Mouse (Mus musculus) limb, embryonic 15.5 days (tissue): ENCODE measurements around the gene Hmgb3. TPM values are rescaled to one million over a fixed set of nuclear protein-coding genes. Genes with fewer than 3 reads are reported as not detected.
A peak's percentile ranks its signal among the peaks of the same experiment; 100 is the strongest.

Experiments used
- ATAC-seq: fragments of 200-750 bp; cut with Nextera tagmentation; 2 replicates; pipeline ENCODE4 v1.8.0; 2017; ENCODE audit warnings: low read depth, moderate TSS enrichment; ENCODE audit not compliant: insufficient number of reproducible peaks, low FRiP score, low TSS enrichment
- H3K27ac ChIP-seq: fragments of 300-500 bp; sonication (generic); 2 replicates; pipeline ENCODE4 v1.5.1; 2015; ENCODE audit warnings: moderate library complexity, mild to moderate bottlenecking, inconsistent platforms
- H3K27me3 ChIP-seq: fragments of 300-500 bp; sonication (generic); 2 replicates; pipeline ENCODE4 v1.6.1; 2015; ENCODE audit warnings: inconsistent platforms
- H3K36me3 ChIP-seq: fragments of 300-500 bp; sonication (generic); 2 replicates; pipeline ENCODE4 v1.6.1; 2015; ENCODE audit warnings: inconsistent platforms
- H3K4me1 ChIP-seq: fragments of 300-500 bp; sonication (generic); 2 replicates; pipeline ENCODE4 v1.6.1; 2015; ENCODE audit warnings: inconsistent platforms
- H3K4me2 ChIP-seq: fragments of 300-500 bp; sonication (generic); 2 replicates; pipeline ENCODE4 v1.6.1; 2015; ENCODE audit warnings: mild to moderate bottlenecking, inconsistent platforms
- H3K4me3 ChIP-seq: fragments of 300-500 bp; sonication (generic); 2 replicates; pipeline ENCODE4 v1.5.1; 2015; ENCODE audit warnings: mild to moderate bottlenecking, inconsistent platforms
- H3K9ac ChIP-seq: fragments of 300-500 bp; sonication (generic); 2 replicates; pipeline ENCODE4 v1.6.1; 2015; ENCODE audit warnings: inconsistent platforms
- H3K9me3 ChIP-seq: fragments of 300-500 bp; sonication (generic); 2 replicates; pipeline ENCODE4 v1.6.1; 2016; ENCODE audit warnings: inconsistent platforms
- WGBS: fragments of 180-500 bp; shearing (Covaris S2); methylation state at CpG from one replicate; pipeline ENCODE4 v1.1.7; 2015; 5-methylcytosine and 5-hydroxymethylcytosine counted together
- polyA plus RNA-seq: library from polyadenylated mRNA; unstranded; fragments of >200 nt; fragmentation: Nextera tagmentation; extraction: Ambion mirVana; gene quantifications from 2 replicates; pipeline ENCODE4 v1.2.1, GENCODE M21; 2015

Gene Hmgb3
- polyA plus RNA-seq, 1 experiment from 2014 or later, result 192 TPM

DNA sequence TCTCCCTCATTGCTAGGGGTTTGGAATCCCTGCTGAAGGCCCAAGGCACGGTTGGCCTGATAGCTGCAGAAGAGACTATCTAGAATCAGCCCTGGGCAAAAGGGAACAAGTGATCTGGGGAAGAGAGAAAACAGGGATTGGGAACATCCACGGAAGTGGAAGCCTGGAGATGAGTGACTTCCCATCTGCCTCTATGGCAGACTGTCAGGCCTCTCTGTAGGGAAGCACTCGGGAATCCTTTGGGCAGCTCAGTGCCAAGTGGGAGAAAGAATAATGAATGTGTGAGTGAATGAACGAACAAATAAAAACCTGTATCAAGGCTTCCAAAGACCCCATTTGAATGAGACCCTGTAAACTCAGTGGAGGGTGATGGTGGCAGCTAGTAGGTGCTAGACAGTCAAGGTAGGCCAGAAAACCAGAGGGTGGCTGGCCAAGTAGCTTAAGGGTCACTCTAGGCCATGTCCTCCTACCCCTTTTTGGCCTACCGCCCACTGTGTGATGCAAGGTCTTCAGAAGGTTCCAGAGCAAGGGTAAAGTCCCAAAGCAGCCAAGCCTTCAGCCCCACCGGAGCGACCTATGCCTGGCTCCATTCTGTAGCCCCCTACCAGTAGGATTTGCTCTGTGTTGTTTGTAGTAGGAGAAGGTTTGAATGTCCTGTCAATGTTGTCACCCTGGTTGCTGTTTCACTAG lies 14.8 kb upstream of the Hmgb3 start:
- H3K4me2 ChIP-seq, result no peak overlapping the region
- 77% methylated on average over 7 of the region's 7 CpGs for WGBS
- no peak overlapping the region for H3K4me3 ChIP-seq
- no peaks in the 10 kb centered on the region for H3K36me3 ChIP-seq
- ATAC-seq, result no peak
- H3K4me1 ChIP-seq, result no peaks in the 10 kb centered on the region
- no peaks in the 10 kb centered on the region for H3K9me3 ChIP-seq
- no peak overlapping the region for H3K9ac ChIP-seq
- no peak overlapping the region for H3K27ac ChIP-seq
- H3K27me3 ChIP-seq, result no peaks in the 10 kb centered on the region

DNA sequence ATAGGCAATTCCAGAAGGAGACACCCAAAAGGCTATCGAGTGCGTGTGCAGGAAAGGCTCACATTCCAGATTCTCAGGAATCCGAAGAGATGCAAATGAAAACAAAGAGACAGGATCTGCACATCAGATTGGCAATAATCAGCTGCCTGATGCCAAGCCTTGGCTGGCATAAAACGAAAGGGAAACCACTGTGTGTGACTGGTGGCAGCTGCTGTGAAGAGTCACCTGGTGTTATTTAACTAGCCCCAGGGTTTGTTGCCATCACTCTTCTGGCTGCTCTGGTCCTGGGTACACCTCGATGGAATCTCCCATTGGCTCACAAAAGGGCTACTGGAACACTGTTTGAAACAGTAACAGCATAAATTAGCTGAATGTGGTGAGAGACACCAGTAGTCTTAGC lies 11.0 kb upstream of the Hmgb3 start:
- no peak overlapping the region for H3K4me2 ChIP-seq
- H3K27me3 ChIP-seq, result no peaks in the 10 kb centered on the region
- no peaks in the 10 kb centered on the region for H3K4me1 ChIP-seq
- no peaks in the 10 kb centered on the region for H3K9me3 ChIP-seq
- no peak for ATAC-seq
- H3K27ac ChIP-seq, result no peak overlapping the region
- H3K9ac ChIP-seq, result no peak overlapping the region
- no peak overlapping the region for H3K4me3 ChIP-seq
- H3K36me3 ChIP-seq, result no peaks in the 10 kb centered on the region
- 54% methylated on average over 5 of the region's 5 CpGs for WGBS

DNA sequence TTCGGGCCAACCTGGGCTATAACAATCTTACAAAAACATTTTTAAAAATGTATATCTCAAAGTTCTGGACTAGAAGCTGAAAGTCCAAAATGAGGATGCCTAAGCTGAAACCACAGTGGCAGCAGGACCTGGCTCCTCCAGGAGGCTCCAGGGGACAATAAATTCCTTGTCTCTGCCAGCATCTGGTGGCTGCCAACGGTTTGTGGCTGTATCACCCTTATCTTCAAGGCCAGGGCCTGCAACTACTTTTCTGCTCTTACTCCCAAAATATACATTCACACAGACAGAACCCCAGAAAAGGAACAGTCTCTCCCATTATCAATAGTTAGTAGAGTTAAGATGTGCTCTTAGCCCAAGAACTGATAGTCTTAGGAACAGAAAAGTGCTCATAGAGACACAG lies 10.6 kb upstream of the Hmgb3 start:
- WGBS, result 46% methylated on average over 2 of the region's 2 CpGs

DNA sequence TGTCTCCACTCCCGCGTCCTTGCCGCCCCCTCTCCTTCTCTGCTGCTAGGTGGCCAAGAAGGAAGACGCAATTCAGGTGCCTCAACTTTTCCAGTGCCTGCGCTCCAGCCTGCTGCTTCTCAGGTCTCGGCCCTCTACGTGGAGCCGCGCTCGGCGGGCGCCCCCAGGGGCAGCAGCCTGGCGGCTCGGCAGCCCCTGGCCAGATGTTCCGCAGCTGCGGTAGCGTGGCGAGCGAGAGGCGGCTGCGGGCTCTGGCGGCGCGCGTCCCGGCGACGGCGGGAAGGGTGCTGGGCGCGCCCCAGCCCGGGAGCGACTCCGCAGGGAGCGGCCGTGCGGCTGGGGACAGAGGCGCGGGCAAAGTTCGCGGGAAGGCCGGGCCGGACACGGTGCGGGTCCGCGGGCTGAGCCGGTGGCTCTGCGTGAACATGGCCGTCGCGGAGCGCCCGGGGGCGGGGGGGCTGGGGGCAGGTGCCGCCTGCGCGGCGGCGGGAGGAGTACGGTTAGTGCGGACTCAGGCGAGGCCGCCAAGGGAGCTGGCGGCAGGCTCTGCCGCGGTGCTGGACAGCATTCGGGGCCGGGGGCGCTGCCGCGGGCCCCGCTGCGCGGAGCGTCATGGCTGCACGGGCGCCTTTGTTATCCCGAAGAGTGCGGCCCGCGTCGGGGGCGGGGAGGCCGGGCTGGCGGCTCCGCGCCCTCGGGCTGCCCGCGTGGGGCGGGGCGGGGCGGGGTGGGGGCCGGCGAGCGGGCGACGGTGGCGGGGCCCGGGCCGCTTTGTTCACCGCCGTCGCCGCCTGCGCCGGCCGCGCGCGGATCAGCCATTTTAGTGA lies 610 bp downstream of the Hmgb3 start:
- Histone ChIP-seq H3K4me3 (peak overlapping the region; percentile 63), H3K36me3 (peaks cover 7% of the 10 kb centered on the region; the same call in 1 of the 2 replicates), H3K9ac (peak overlapping the region; percentile 57), H3K27me3 (no peaks in the 10 kb centered on the region), H3K4me1 (0 out of 2 replicates have a peak, but pooled peaks cover 2% of the 10 kb centered on the region), H3K4me2 (peak overlapping the region; percentile 69), H3K9me3 (no peaks in the 10 kb centered on the region), H3K27ac (peak overlapping the region; percentile 92)
- WGBS, result 17% methylated on average over 62 of the region's 112 CpGs
- no peak; the same call in 1 of the 2 replicates for ATAC-seq

More for the DNA sequence above, 10.6 kb upstream of the Hmgb3 start:
- no peak overlapping the region for H3K4me3 ChIP-seq
- H3K4me1 ChIP-seq, result no peaks in the 10 kb centered on the region
- H3K36me3 ChIP-seq, result no peaks in the 10 kb centered on the region
- H3K9ac ChIP-seq, result no peak overlapping the region
- H3K27me3 ChIP-seq, result no peaks in the 10 kb centered on the region
- H3K9me3 ChIP-seq, result no peaks in the 10 kb centered on the region
- H3K27ac ChIP-seq, result no peak overlapping the region
- no peak for ATAC-seq
- H3K4me2 ChIP-seq, result no peak overlapping the region

DNA sequence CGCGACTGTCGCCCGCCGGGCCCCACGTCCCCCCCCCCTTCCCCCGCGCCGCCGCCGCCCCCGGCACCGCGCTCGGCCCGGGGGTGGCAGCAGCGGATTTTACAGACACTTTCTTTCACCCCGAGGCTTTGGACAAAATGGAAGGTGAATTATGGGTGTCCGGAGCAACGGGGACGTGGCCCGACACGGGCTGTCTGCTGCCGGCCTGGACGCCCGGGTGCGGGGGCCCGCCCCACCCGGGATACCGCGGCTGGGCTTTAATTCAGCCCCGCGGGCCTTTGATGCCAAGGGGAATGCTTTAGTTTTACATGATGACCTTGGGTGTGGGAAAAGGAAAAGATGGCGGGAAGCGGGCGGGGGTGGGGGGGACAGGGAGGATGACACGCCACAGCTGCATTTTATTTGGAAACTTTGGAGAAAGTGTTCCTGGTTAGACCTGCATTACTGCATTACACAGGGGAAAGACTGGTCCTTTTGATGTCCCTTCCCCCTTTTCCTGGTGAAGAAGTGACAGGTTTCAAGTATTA lies 1.3 kb downstream of the Hmgb3 start:
- no peaks in the 10 kb centered on the region for H3K9me3 ChIP-seq
- H3K27me3 ChIP-seq, result no peaks in the 10 kb centered on the region
- 32% methylated on average over 26 of the region's 37 CpGs for WGBS
- no peak for ATAC-seq
- peaks cover 7% of the 10 kb centered on the region; the same call in 1 of the 2 replicates for H3K36me3 ChIP-seq
- H3K4me2 ChIP-seq, result peak overlapping the region; percentile 45
- H3K9ac ChIP-seq, result peak overlapping the region; percentile 57
- H3K4me1 ChIP-seq, result 0 out of 2 replicates have a peak, but pooled peaks cover 2% of the 10 kb centered on the region
- H3K27ac ChIP-seq, result peak overlapping the region; percentile 92
- H3K4me3 ChIP-seq, result peak overlapping the region; percentile 63

DNA sequence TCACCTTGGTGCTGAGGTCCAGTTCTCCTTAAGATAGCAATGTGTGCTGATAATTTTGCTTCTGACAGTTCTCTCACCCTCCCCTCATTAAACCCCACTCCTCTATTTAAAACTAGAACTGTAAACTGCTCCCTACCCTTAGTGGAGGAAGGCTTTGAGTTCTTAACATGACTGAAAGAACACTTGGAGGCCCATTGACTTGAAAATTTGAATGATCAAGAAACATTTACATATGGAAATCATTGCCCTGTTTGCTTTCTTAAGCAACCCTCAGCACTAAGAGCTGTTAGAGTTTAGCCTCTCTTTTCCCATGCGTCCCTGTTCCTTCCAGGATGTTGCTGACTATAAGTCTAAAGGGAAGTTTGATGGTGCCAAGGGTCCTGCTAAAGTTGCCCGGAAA lies 3.6 kb downstream of the Hmgb3 start:
- H3K9me3 ChIP-seq, result no peaks in the 10 kb centered on the region
- peaks cover 7% of the 10 kb centered on the region; the same call in 1 of the 2 replicates for H3K36me3 ChIP-seq
- no peak overlapping the region for H3K4me2 ChIP-seq
- no peaks in the 10 kb centered on the region for H3K27me3 ChIP-seq
- no peak overlapping the region for H3K27ac ChIP-seq
- 90% methylated on average over 2 of the region's 2 CpGs for WGBS
- H3K4me3 ChIP-seq, result no peak overlapping the region
- H3K4me1 ChIP-seq, result 0 out of 2 replicates have a peak, but pooled peaks cover 2% of the 10 kb centered on the region
- no peak overlapping the region for H3K9ac ChIP-seq
- no peak for ATAC-seq

DNA sequence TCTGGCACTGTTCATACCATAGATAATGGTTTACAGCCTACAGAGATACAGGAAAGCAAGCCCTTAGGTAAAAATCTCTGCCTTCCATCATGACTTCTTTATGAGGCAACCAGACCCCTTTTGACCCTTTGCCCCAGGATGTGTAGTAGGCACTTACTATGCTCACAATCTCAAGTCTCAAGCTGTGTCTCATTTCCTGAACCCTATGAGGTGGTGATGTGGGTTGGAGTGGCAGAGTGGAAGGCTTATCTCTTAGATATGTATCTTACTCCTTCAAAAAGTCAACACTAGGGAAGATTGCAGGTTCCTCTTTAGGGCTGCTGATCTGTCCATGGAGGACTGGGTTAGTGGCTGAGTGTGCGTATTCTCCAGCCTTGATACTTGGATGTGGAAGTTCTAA lies 5.1 kb downstream of the Hmgb3 start:
- Histone ChIP-seq H3K36me3 (peaks cover 7% of the 10 kb centered on the region; the same call in 1 of the 2 replicates), H3K27me3 (no peaks in the 10 kb centered on the region), H3K9ac (no peak overlapping the region), H3K9me3 (no peaks in the 10 kb centered on the region), H3K4me3 (no peak overlapping the region), H3K27ac (no peak overlapping the region), H3K4me1 (no peaks in the 10 kb centered on the region), H3K4me2 (no peak overlapping the region)
- 93% methylated on average over 1 of the region's 1 CpGs for WGBS
- ATAC-seq, result no peak

DNA sequence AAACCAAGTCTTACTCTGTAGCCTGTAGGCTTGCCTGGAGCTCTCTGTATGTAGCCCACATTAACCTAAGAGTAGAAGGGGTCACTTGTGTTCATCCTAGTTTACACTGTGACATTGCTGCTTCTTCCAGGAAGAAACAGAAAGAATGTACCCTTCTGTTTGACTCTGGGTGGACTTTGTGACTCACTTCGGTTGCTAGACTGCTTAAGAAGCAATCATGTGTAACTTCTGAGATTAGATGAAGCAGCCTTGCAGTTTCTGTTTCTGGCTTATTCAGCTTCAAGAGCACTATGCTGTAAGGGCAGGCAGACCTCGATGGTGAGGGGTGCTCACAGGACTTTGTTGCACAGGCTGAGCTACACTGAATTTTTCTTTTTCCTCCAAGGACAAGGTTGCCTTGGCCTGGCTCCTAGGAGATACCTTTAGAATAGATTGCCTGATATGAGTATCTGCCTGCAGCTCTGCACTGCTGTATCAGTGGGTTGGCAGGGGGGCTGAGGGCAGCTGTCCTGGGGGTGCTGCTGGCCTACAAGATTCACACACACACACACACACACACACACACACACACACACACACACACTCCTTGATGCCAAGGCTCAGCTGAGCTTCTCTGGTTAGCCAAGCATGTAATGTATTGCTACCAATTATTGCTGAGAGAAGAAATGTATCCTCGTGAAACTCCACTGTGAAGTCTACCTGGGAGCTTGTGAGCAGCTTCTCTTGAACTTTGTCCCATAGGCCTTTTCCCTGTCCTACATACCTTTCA lies 17.6 kb downstream of the Hmgb3 start:
- WGBS, result 82% methylated on average over 3 of the region's 3 CpGs
- H3K4me1 ChIP-seq, result no peaks in the 10 kb centered on the region

DNA sequence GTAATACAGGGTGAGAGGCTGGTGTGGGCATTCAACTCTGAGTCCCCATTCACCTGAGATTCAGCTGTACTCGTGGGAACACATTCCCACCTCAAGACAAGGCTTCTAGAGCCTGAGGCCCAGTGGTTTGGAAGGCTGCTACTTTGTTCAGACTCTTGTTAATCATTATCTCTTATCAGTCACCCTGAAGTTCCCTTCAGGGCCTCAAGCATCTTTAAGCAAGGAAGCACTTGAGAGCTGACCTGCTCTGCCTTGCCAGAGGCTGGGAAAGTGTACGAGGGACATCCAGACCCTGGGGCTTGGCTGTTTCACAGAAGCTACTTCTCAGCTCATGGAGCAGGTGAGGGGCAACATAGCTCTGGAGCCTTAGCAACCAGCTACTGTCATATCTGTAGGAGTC lies 19.8 kb downstream of the Hmgb3 start:
- 47% methylated on average over 2 of the region's 2 CpGs for WGBS
- Histone ChIP-seq H3K9me3 (no peaks in the 10 kb centered on the region), H3K27me3 (no peaks in the 10 kb centered on the region), H3K4me2 (no peak overlapping the region), H3K4me3 (no peak overlapping the region), H3K4me1 (no peaks in the 10 kb centered on the region), H3K27ac (no peak overlapping the region), H3K36me3 (no peaks in the 10 kb centered on the region), H3K9ac (no peak overlapping the region)
- ATAC-seq, result no peak

More for the DNA sequence above, 17.6 kb downstream of the Hmgb3 start:
- Histone ChIP-seq H3K27ac (no peak overlapping the region), H3K27me3 (no peaks in the 10 kb centered on the region), H3K4me2 (no peak overlapping the region), H3K4me3 (no peak overlapping the region), H3K9ac (no peak overlapping the region), H3K36me3 (no peaks in the 10 kb centered on the region), H3K9me3 (no peaks in the 10 kb centered on the region)
- no peak for ATAC-seq

DNA sequence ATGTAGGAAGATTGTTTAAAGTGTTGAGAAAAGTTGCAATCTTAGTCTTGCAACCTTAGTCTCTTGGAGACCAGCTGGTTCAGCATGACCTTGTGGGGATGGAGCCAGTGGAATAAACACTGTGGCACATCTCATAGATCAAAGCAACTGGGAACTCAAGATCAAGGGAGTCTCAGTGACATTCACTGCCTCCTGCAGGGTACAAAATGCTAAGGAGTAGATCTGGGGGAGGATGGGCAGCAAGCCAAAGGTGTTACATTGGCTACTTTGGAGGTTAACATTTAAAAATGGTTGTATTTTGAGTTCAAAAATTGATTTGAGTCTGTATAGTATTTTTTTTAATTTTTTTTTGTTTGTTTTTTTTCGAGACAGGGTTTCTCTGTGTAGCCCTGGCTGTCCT lies 33.5 kb downstream of the Hmgb3 start:
- H3K4me1 ChIP-seq, result no peaks in the 10 kb centered on the region
- WGBS, result 59% methylated on average over 1 of the region's 1 CpGs
- H3K4me3 ChIP-seq, result no peak overlapping the region
- H3K4me2 ChIP-seq, result no peak overlapping the region
- no peak overlapping the region for H3K9ac ChIP-seq
- no peaks in the 10 kb centered on the region for H3K9me3 ChIP-seq
- H3K36me3 ChIP-seq, result no peaks in the 10 kb centered on the region
- H3K27me3 ChIP-seq, result no peaks in the 10 kb centered on the region
- no peak for ATAC-seq
- H3K27ac ChIP-seq, result no peak overlapping the region

DNA sequence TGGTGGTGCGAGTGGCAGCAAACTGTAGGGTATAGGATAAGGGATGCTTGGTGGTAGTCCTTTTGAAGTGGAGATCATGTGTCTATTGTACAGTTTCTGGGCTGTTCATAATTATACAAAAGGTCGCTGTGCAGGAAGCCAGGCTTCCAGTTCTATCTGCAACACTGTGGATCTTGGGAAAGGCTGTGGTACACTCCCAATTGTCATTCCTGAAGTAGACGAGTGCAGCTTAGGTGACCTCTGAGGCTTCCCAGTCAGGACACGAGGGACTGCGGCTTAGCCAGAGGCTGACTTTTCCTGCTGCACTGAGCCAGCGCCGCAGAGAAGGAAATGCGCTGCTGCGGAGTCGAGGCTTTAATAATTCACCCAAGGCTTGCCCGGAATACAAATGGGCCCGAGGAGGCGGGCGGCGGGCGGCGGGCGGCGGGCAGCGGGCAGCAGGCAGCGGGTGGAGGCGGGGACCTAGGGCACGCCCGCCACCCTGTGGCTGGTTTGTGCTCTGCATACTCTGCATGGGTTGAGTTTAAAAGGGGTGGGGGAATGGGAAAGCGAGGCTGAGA lies 45.4 kb downstream of the Hmgb3 start:
- ATAC-seq, result no peak
- H3K4me2 ChIP-seq, result peak overlapping the region; percentile 50
- no peak overlapping the region for H3K9ac ChIP-seq
- no peaks in the 10 kb centered on the region for H3K36me3 ChIP-seq
- 22% methylated on average over 25 of the region's 25 CpGs for WGBS
- H3K27me3 ChIP-seq, result 0 out of 2 replicates have a peak, but pooled peaks cover 11% of the 10 kb centered on the region
- H3K27ac ChIP-seq, result no peak overlapping the region
- H3K9me3 ChIP-seq, result no peaks in the 10 kb centered on the region
- H3K4me3 ChIP-seq, result peak overlapping the region; percentile 28
- H3K4me1 ChIP-seq, result no peaks in the 10 kb centered on the region
